Mouse (Mus musculus) forebrain, embryonic 16.5 days (tissue): Measurements from ENCODE around the gene Tesc. TPM values are rescaled to one million over a fixed set of nuclear protein-coding genes. Genes with fewer than 3 reads are reported as not detected.

Experiments used
- ATAC-seq: fragments of 200-750 bp; cut with Nextera tagmentation; 2 replicates; pipeline ENCODE4 v1.8.0; 2017; ENCODE audit warnings: mild to moderate bottlenecking, moderate library complexity
- H3K27ac ChIP-seq: fragments of 300-500 bp; sonication (generic); 2 replicates; pipeline ENCODE4 v1.5.1; 2014; ENCODE audit warnings: low read length, control low read depth
- H3K27me3 ChIP-seq: fragments of 300-500 bp; sonication (generic); replicated peaks from 2 replicates; pipeline ENCODE4 v1.6.1; 2014; ENCODE audit warnings: low read length; ENCODE audit not compliant: control insufficient read depth, insufficient read depth
- H3K36me3 ChIP-seq: fragments of 300-500 bp; sonication (generic); 2 replicates; pipeline ENCODE4 v1.6.1; 2014; ENCODE audit not compliant: control insufficient read depth, insufficient read depth
- H3K4me1 ChIP-seq: fragments of 300-500 bp; sonication (generic); replicated peaks from 2 replicates; pipeline ENCODE4 v1.6.1; 2014; ENCODE audit warnings: low read length; ENCODE audit not compliant: control insufficient read depth, insufficient read depth
- H3K4me2 ChIP-seq: fragments of 300-500 bp; sonication (generic); 2 replicates; pipeline ENCODE4 v1.6.1; 2014; ENCODE audit warnings: mild to moderate bottlenecking, low read length, control low read depth
- H3K4me3 ChIP-seq: fragments of 300-500 bp; sonication (generic); replicated peaks from 2 replicates; pipeline ENCODE4 v1.5.1; 2014; ENCODE audit warnings: mild to moderate bottlenecking, low read length, control low read depth
- H3K9ac ChIP-seq: fragments of 300-500 bp; sonication (generic); replicated peaks from 2 replicates; pipeline ENCODE4 v1.6.1; 2014; ENCODE audit warnings: low read depth, low read length, control low read depth
- H3K9me3 ChIP-seq: fragments of 300-500 bp; sonication (generic); 2 replicates; pipeline ENCODE4 v1.6.1; 2016; ENCODE audit warnings: low read length; ENCODE audit not compliant: control insufficient read depth
- WGBS: fragments of 180-500 bp; shearing (Covaris S2); extraction: QIAGEN DNeasy Blood & Tissue Kit; methylation state at CpG from one replicate; pipeline ENCODE4 v1.1.7; 2014; 5-methylcytosine and 5-hydroxymethylcytosine counted together
- polyA plus RNA-seq: library from polyadenylated mRNA; unstranded; fragments of >200 nt; fragmentation: Nextera tagmentation; extraction: Ambion mirVana; gene quantifications from 2 replicates; pipeline ENCODE4 v1.2.1, GENCODE M21; 2015

Tesc gene
- polyA plus RNA-seq, 1 experiment from 2014 or later, result 10.3 TPM

- H3K4me3 ChIP-seq, result no peak overlapping the region
- 86% methylated on average over 3 of the region's 3 CpGs for WGBS
- no peak overlapping the region for H3K4me2 ChIP-seq
- peaks cover 19% of the 10 kb centered on the region for H3K4me1 ChIP-seq
- H3K36me3 ChIP-seq, result peaks cover 1% of the 10 kb centered on the region
- no peak overlapping the region for H3K9ac ChIP-seq
- H3K9me3 ChIP-seq, result no peaks in the 10 kb centered on the region
- H3K27ac ChIP-seq, result no peak overlapping the region
- H3K27me3 ChIP-seq, result no peaks in the 10 kb centered on the region
- ATAC-seq, result no peak
Observed at GRCm38 (mm10) chr5:118096317-118096716, 68.8 kb downstream of the Tesc start.

- peaks cover 19% of the 10 kb centered on the region for H3K4me1 ChIP-seq
- 42% methylated on average over 11 of the region's 11 CpGs for WGBS
- H3K9ac ChIP-seq, result no peak overlapping the region
- no peak overlapping the region for H3K4me2 ChIP-seq
- no peaks in the 10 kb centered on the region for H3K9me3 ChIP-seq
- H3K4me3 ChIP-seq, result no peak overlapping the region
- no peaks in the 10 kb centered on the region for H3K36me3 ChIP-seq
- peak overlapping the region; percentile 34; the same call in 1 of the 2 replicates for H3K27ac ChIP-seq
- H3K27me3 ChIP-seq, result no peaks in the 10 kb centered on the region
- peak; percentile 64; the same call in 1 of the 2 replicates for ATAC-seq
Observed at GRCm38 (mm10) chr5:118099069-118099869, 71.7 kb downstream of the Tesc start.

DNA sequence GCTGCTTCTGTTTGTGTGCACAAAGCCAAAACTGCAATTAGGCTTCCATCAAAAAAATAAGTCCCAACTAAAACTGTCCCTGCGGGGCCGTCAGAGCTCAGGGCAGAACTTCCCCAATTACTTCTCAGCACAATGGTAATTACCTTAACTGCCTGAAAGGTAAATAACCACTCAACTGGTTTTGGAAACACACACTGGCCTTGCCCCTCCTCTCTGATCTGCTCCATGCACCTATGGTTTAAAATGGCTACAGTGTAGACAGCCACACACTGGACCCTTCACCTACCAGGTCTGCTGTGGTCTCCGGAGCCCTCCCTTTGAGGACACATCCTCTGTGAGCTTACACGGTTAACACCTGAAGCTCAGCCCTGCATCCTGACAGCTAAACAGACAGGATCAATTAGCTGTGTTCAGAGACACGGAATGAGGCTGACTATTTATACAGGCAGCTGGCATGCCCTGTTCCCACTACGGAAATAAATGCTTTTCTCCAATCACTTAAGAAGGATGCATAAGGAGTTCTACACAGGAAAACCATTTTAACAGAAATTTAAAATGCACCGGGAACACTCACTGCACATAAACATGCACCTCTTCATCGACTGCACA lies 72.4 kb downstream of the Tesc start:
- H3K27me3 ChIP-seq, result no peaks in the 10 kb centered on the region
- H3K4me3 ChIP-seq, result no peak overlapping the region
- H3K4me1 ChIP-seq, result peaks cover 19% of the 10 kb centered on the region
- ATAC-seq, result peak; percentile 50; the same call in 1 of the 2 replicates
- H3K27ac ChIP-seq, result no peak overlapping the region
- no peaks in the 10 kb centered on the region for H3K36me3 ChIP-seq
- H3K4me2 ChIP-seq, result no peak overlapping the region
- H3K9me3 ChIP-seq, result no peaks in the 10 kb centered on the region
- H3K9ac ChIP-seq, result no peak overlapping the region
- WGBS, result 36% methylated on average over 8 of the region's 8 CpGs

DNA sequence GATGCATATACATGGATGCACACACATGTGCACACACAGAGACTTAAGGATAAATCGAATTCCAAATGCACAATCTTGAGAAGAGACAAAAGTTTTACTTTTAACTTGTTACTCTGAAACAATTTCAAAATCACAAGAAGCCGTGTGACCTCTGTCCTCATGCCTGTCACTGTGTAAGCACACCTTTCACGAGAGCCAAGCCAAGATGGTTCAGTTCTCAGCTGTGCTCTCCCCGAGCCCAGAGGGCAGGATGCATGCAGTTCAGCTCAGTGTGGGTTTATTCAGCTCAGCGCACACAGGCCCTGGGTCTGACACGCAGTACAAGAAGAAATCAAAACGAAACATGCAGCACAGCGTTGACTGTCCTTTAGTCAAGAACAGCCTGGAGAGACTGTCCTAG lies 78.0 kb downstream of the Tesc start:
- WGBS, result 82% methylated on average over 8 of the region's 8 CpGs

DNA sequence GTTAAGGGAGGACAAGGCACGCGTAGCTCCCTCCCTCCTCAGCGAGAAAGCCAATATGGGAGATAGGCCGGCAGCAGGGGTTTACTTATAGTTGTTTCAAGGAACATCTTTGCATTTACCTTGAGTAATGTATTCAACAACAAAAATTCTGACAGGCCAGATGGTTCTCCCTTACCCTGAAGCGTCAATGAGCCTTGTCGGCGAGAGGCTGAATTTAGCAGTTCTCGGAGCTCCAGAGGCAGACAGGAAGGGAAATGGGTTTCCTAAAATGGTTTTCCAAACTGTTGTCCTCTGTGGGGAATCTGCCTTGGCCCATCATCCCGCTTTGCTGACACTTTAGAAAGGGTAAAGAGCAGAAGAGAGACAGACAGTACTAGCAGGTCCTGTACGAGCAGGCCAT lies 79.1 kb downstream of the Tesc start:
- Histone ChIP-seq H3K36me3 (peaks cover 3% of the 10 kb centered on the region), H3K27me3 (no peaks in the 10 kb centered on the region), H3K9ac (no peak overlapping the region), H3K4me1 (peaks cover 35% of the 10 kb centered on the region), H3K4me2 (no peak overlapping the region), H3K4me3 (no peak overlapping the region), H3K9me3 (no peaks in the 10 kb centered on the region), H3K27ac (peak overlapping the region; percentile 58)
- 75% methylated on average over 10 of the region's 10 CpGs for WGBS
- ATAC-seq, result no peak

More for the DNA sequence above, 78.0 kb downstream of the Tesc start:
- Histone ChIP-seq H3K4me2 (no peak overlapping the region), H3K9ac (no peak overlapping the region), H3K4me1 (peaks cover 37% of the 10 kb centered on the region), H3K27ac (no peak overlapping the region), H3K36me3 (no peaks in the 10 kb centered on the region), H3K27me3 (no peaks in the 10 kb centered on the region), H3K9me3 (no peaks in the 10 kb centered on the region), H3K4me3 (no peak overlapping the region)
- no peak for ATAC-seq

GRCm38 (mm10) chr5:118108124-118108793 lies 80.7 kb downstream of the Tesc start:
- Histone ChIP-seq H3K9ac (peak overlapping the region; percentile 12; the same call in 1 of the 2 replicates), H3K4me3 (no peak overlapping the region), H3K27me3 (no peaks in the 10 kb centered on the region), H3K9me3 (no peaks in the 10 kb centered on the region), H3K4me1 (peaks cover 41% of the 10 kb centered on the region), H3K36me3 (peaks cover 3% of the 10 kb centered on the region), H3K27ac (peak overlapping the region; percentile 69), H3K4me2 (peak overlapping the region; percentile 25)
- peak; percentile 89 for ATAC-seq
- WGBS, result 46% methylated on average over 17 of the region's 17 CpGs

DNA sequence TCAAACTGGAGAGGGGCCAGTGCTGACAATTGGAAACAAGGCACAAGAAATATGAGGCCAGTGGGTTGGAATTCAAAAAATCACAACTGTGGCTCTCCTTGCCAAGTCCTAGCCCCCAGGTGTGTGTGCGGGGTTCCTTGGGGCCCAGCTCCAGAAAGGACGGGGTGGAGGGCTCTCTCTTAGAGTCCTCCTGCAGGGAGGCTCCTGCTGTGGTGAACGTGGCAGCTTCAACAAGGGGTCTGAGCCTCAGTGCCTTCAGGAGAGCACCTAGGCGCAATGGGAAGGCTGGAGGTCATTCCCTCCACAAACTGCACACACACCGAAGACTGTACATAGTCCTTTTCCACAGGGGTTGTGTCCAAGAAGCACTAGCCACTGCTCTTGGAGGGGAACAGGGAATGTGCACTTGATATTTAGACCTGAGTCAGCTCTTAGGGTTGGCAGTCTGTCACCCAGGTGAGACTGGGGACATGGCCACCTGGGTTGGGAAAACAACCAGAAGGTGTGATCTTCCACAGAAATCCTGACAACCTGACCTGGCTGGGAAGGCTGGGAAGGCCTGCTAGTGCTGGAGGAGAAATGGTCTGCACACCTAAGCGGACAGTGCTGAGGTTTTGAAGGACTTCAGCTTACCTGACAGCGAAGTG lies 81.4 kb downstream of the Tesc start:
- H3K4me2 ChIP-seq, result peak overlapping the region; percentile 25
- H3K9me3 ChIP-seq, result no peaks in the 10 kb centered on the region
- peak overlapping the region; percentile 12; the same call in 1 of the 2 replicates for H3K9ac ChIP-seq

More for the DNA sequence above, 81.4 kb downstream of the Tesc start:
- Histone ChIP-seq H3K27me3 (no peaks in the 10 kb centered on the region), H3K4me3 (no peak overlapping the region), H3K27ac (peak overlapping the region; percentile 69), H3K36me3 (peaks cover 3% of the 10 kb centered on the region), H3K4me1 (peaks cover 43% of the 10 kb centered on the region)
- 71% methylated on average over 7 of the region's 7 CpGs for WGBS
- peak; percentile 21; the same call in 1 of the 2 replicates for ATAC-seq
